Mouse (Mus musculus): ENCODE data around the gene Casq1. TPM values are rescaled to one million over a fixed set of nuclear protein-coding genes. Genes with fewer than 3 reads are reported as not detected.

Casq1 gene
- polyA plus RNA-seq, 1 experiment from 2014 or later = 53.9 TPM

GRCm38 (mm10) chr1:172173181-172173580, 46.5 kb downstream of the Casq1 start:
- Histone ChIP-seq H3K27me3 (ENCODE audit: control insufficient read depth, insufficient read depth, low read length) (no peaks in the 10 kb centered on the region), H3K9ac (ENCODE audit: low read length) (no peak overlapping the region), H3K4me1 (ENCODE audit: control insufficient read depth, insufficient read depth, low read length) (no peaks in the 10 kb centered on the region), H3K4me3 (replicated peaks; ENCODE audit: low read length) (no peak overlapping the region), H3K4me2 (ENCODE audit: low read depth, low read length) (no peak overlapping the region), H3K9me3 (replicated peaks; ENCODE audit: control insufficient read depth, low read length) (no peaks in the 10 kb centered on the region), H3K27ac (ENCODE audit: low read length) (no peak overlapping the region), H3K36me3 (ENCODE audit: control insufficient read depth, insufficient read depth, low read length) (peaks cover 24% of the 10 kb centered on the region; the same call in 1 of the 2 replicates)
- no peak for ATAC-seq (ENCODE audit: insufficient read depth, low FRiP score)
- 84% methylated on average over 5 of the region's 5 CpGs for WGBS

- Histone ChIP-seq H3K4me3 (replicated peaks; ENCODE audit: low read length) (no peak overlapping the region), H3K27me3 (ENCODE audit: control insufficient read depth, insufficient read depth, low read length) (no peaks in the 10 kb centered on the region), H3K27ac (ENCODE audit: low read length) (no peak overlapping the region), H3K36me3 (ENCODE audit: control insufficient read depth, insufficient read depth, low read length) (peaks cover 24% of the 10 kb centered on the region; the same call in 1 of the 2 replicates), H3K4me1 (ENCODE audit: control insufficient read depth, insufficient read depth, low read length) (no peaks in the 10 kb centered on the region), H3K4me2 (ENCODE audit: low read depth, low read length) (no peak overlapping the region), H3K9me3 (replicated peaks; ENCODE audit: control insufficient read depth, low read length) (no peaks in the 10 kb centered on the region), H3K9ac (ENCODE audit: low read length) (no peak overlapping the region)
- ATAC-seq (ENCODE audit: insufficient read depth, low FRiP score) = no peak
- WGBS = 92% methylated on average over 21 of the region's 21 CpGs
These were observed 47.3 kb downstream of the Casq1 start for GRCm38 (mm10) chr1:172172381-172172780.

DNA sequence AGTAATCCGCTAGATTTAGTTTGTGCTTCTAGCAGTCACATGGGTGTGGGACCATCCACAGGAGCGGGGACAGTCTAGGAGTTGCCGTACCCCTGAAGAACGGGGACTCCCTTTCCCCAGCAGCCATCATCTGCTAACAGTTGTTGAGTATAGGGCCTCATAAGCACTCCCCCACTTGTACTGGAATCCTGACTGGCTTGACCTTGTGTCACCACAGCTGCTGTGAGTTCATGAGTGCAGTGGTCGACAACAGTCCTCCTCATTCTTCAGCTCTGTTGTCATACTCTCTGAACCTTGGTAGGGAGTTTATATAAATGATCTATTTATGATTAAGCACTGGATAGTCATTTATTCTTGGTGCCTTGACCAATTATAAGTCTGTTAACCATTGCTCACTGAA, 49.9 kb downstream of the Casq1 start:
- no peak overlapping the region for H3K27ac ChIP-seq (ENCODE audit: low read length)
- H3K9me3 ChIP-seq (replicated peaks; ENCODE audit: control insufficient read depth, low read length) = no peaks in the 10 kb centered on the region
- no peak overlapping the region for H3K4me3 ChIP-seq (replicated peaks; ENCODE audit: low read length)
- no peak for ATAC-seq (ENCODE audit: insufficient read depth, low FRiP score)
- no peaks in the 10 kb centered on the region for H3K4me1 ChIP-seq (ENCODE audit: control insufficient read depth, insufficient read depth, low read length)
- H3K9ac ChIP-seq (ENCODE audit: low read length) = no peak overlapping the region
- WGBS = 89% methylated on average over 5 of the region's 5 CpGs
- no peaks in the 10 kb centered on the region for H3K27me3 ChIP-seq (ENCODE audit: control insufficient read depth, insufficient read depth, low read length)
- no peak overlapping the region for H3K4me2 ChIP-seq (ENCODE audit: low read depth, low read length)
- peaks cover 22% of the 10 kb centered on the region; the same call in 1 of the 2 replicates for H3K36me3 ChIP-seq (ENCODE audit: control insufficient read depth, insufficient read depth, low read length)

DNA sequence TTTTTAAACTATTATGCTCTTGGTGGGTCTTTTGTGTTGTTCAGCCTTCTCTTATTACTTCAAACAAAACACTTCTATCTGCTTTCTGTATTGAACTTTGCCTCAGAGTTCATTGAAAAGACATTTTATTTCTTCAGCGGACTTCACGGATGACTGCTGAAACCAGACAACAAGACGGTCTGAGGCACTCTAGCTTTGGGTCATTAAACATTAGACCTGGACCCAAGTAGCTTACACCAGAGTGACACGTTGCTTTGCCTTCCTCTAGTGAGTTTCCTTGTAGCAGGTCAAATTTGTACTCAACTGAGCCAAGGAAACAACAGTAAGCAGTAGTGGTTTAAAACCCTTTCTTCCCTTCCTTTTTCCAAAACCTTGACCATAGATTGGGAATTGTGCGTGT, 51.8 kb downstream of the Casq1 start:
- H3K9ac ChIP-seq (ENCODE audit: low read length) = no peak overlapping the region
- no peaks in the 10 kb centered on the region for H3K9me3 ChIP-seq (replicated peaks; ENCODE audit: control insufficient read depth, low read length)
- no peak overlapping the region for H3K4me2 ChIP-seq (ENCODE audit: low read depth, low read length)
- H3K27ac ChIP-seq (ENCODE audit: low read length) = no peak overlapping the region
- H3K36me3 ChIP-seq (ENCODE audit: control insufficient read depth, insufficient read depth, low read length) = peaks cover 12% of the 10 kb centered on the region; the same call in 1 of the 2 replicates
- no peak overlapping the region for H3K4me3 ChIP-seq (replicated peaks; ENCODE audit: low read length)
- no peak for ATAC-seq (ENCODE audit: insufficient read depth, low FRiP score)
- WGBS = 85% methylated on average over 5 of the region's 5 CpGs
- H3K27me3 ChIP-seq (ENCODE audit: control insufficient read depth, insufficient read depth, low read length) = no peaks in the 10 kb centered on the region
- H3K4me1 ChIP-seq (ENCODE audit: control insufficient read depth, insufficient read depth, low read length) = no peaks in the 10 kb centered on the region

DNA sequence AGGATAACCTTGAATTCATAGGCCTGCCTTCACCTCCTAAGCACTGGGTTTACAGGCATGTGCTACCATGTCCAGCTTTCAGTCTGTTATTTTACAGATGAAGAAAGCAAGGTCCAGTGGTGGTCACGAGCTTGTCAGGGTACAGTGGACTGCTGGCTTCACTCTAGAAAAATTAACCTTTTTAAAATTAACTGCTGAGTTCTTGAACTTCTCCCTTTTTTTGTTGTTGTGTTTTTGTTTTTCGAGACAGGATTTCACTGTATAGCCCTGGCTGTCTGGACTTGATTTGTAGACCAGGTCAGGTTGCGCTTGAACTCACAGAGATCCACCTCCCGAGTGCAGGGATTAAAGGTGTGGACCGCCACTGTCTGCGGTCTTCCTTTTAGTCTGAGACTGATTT, 56.7 kb downstream of the Casq1 start:
- peaks cover 9% of the 10 kb centered on the region for H3K4me1 ChIP-seq (ENCODE audit: control insufficient read depth, insufficient read depth, low read length)
- peaks cover 6% of the 10 kb centered on the region; the same call in 1 of the 2 replicates for H3K36me3 ChIP-seq (ENCODE audit: control insufficient read depth, insufficient read depth, low read length)
- no peak overlapping the region for H3K9ac ChIP-seq (ENCODE audit: low read length)
- H3K27ac ChIP-seq (ENCODE audit: low read length) = no peak overlapping the region
- no peaks in the 10 kb centered on the region for H3K9me3 ChIP-seq (replicated peaks; ENCODE audit: control insufficient read depth, low read length)
- no peak for ATAC-seq (ENCODE audit: insufficient read depth, low FRiP score)
- H3K4me3 ChIP-seq (replicated peaks; ENCODE audit: low read length) = no peak overlapping the region
- H3K27me3 ChIP-seq (ENCODE audit: control insufficient read depth, insufficient read depth, low read length) = no peaks in the 10 kb centered on the region
- H3K4me2 ChIP-seq (ENCODE audit: low read depth, low read length) = no peak overlapping the region
- WGBS = 83% methylated on average over 6 of the region's 6 CpGs

GRCm38 (mm10) chr1:172162009-172162408, 57.7 kb downstream of the Casq1 start:
- 100% methylated on average over 1 of the region's 1 CpGs for WGBS
- peaks cover 4% of the 10 kb centered on the region; the same call in 1 of the 2 replicates for H3K36me3 ChIP-seq (ENCODE audit: control insufficient read depth, insufficient read depth, low read length)
- H3K9me3 ChIP-seq (replicated peaks; ENCODE audit: control insufficient read depth, low read length) = no peaks in the 10 kb centered on the region
- no peak for ATAC-seq (ENCODE audit: insufficient read depth, low FRiP score)
- H3K9ac ChIP-seq (ENCODE audit: low read length) = no peak overlapping the region
- no peak overlapping the region for H3K27ac ChIP-seq (ENCODE audit: low read length)
- no peaks in the 10 kb centered on the region for H3K27me3 ChIP-seq (ENCODE audit: control insufficient read depth, insufficient read depth, low read length)
- H3K4me2 ChIP-seq (ENCODE audit: low read depth, low read length) = no peak overlapping the region
- H3K4me1 ChIP-seq (ENCODE audit: control insufficient read depth, insufficient read depth, low read length) = peaks cover 9% of the 10 kb centered on the region
- H3K4me3 ChIP-seq (replicated peaks; ENCODE audit: low read length) = no peak overlapping the region

DNA sequence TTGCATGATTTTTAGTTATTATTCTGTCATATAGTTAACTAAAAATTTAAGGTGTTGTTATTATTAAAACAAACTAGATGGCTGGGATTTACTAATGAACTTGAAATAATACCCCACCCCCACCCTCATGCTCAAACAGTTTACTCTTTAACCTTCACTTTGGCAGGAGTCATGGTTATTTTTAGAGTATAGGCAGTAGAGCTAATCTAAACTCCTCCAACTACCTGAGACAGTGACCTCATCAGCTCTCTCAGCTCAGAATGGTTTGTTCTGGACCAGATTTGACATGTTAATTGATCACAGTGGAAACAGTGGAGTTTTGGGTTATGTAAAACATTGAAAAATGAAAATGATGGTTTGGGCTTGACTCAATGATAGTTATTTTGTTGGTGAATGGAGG, 59.2 kb downstream of the Casq1 start:
- H3K4me2 ChIP-seq (ENCODE audit: low read depth, low read length) = no peak overlapping the region
- no peak overlapping the region for H3K4me3 ChIP-seq (replicated peaks; ENCODE audit: low read length)
- no peak overlapping the region for H3K9ac ChIP-seq (ENCODE audit: low read length)
- peak overlapping the region; percentile 33; the same call in 1 of the 2 replicates for H3K27ac ChIP-seq (ENCODE audit: low read length)
- H3K36me3 ChIP-seq (ENCODE audit: control insufficient read depth, insufficient read depth, low read length) = no peaks in the 10 kb centered on the region
- H3K9me3 ChIP-seq (replicated peaks; ENCODE audit: control insufficient read depth, low read length) = no peaks in the 10 kb centered on the region
- ATAC-seq (ENCODE audit: insufficient read depth, low FRiP score) = peak; percentile 58; the same call in 1 of the 2 replicates
- H3K4me1 ChIP-seq (ENCODE audit: control insufficient read depth, insufficient read depth, low read length) = peaks cover 9% of the 10 kb centered on the region
- no peaks in the 10 kb centered on the region for H3K27me3 ChIP-seq (ENCODE audit: control insufficient read depth, insufficient read depth, low read length)

GRCm38 (mm10) chr1:172159970-172160369, 59.7 kb downstream of the Casq1 start:
- Histone ChIP-seq H3K9ac (ENCODE audit: low read length) (no peak overlapping the region), H3K9me3 (replicated peaks; ENCODE audit: control insufficient read depth, low read length) (no peaks in the 10 kb centered on the region), H3K4me2 (ENCODE audit: low read depth, low read length) (no peak overlapping the region), H3K27me3 (ENCODE audit: control insufficient read depth, insufficient read depth, low read length) (no peaks in the 10 kb centered on the region), H3K4me3 (replicated peaks; ENCODE audit: low read length) (no peak overlapping the region), H3K4me1 (ENCODE audit: control insufficient read depth, insufficient read depth, low read length) (peaks cover 9% of the 10 kb centered on the region), H3K27ac (ENCODE audit: low read length) (no peak overlapping the region), H3K36me3 (ENCODE audit: control insufficient read depth, insufficient read depth, low read length) (no peaks in the 10 kb centered on the region)
- ATAC-seq (ENCODE audit: insufficient read depth, low FRiP score) = peak; percentile 44; the same call in 1 of the 2 replicates
- WGBS = 18% methylated on average over 4 of the region's 4 CpGs

Measured in stomach, embryonic 16.5 days (tissue).